Mouse (Mus musculus) neural tube, embryonic 11.5 days (tissue): ENCODE measurements at regions not wholly inside any gene's neighbourhood (a gene's known extent, or its start where the extent isn't known, plus 50 kb on each side); places are given as distances from the start of the nearest gene placed in this dataset.

Experiments used
- ATAC-seq: fragments of 200-750 bp; cut with Nextera tagmentation; 2 replicates; pipeline ENCODE4 v1.8.0; 2017; ENCODE audit warnings: moderate number of reproducible peaks, mild to moderate bottlenecking, moderate TSS enrichment, moderate library complexity; ENCODE audit not compliant: insufficient read depth, low FRiP score, low TSS enrichment
- DNase-seq: peaks from one replicate; pipeline ENCODE4 v3.0.0-alpha.2; 2015; ENCODE audit warnings: low spot score
- H3K27ac ChIP-seq: fragments of 300-500 bp; sonication (generic); 2 replicates; pipeline ENCODE4 v1.5.1; 2014; ENCODE audit warnings: low read depth, mild to moderate bottlenecking, low read length
- H3K27me3 ChIP-seq: fragments of 300-500 bp; sonication (generic); 2 replicates; pipeline ENCODE4 v1.6.1; 2014; ENCODE audit warnings: mild to moderate bottlenecking, low read length, mixed read lengths; ENCODE audit not compliant: control insufficient read depth, insufficient read depth
- H3K36me3 ChIP-seq: fragments of 300-500 bp; sonication (generic); 2 replicates; pipeline ENCODE4 v1.6.1; 2014; ENCODE audit warnings: mild to moderate bottlenecking, low read length, moderate library complexity, mixed read lengths; ENCODE audit not compliant: control insufficient read depth, insufficient read depth
- H3K4me1 ChIP-seq: fragments of 300-500 bp; sonication (generic); 2 replicates; pipeline ENCODE4 v1.6.1; 2014; ENCODE audit warnings: low read length, mixed read lengths; ENCODE audit not compliant: control insufficient read depth, insufficient read depth
- H3K4me2 ChIP-seq: fragments of 300-500 bp; sonication (generic); 2 replicates; pipeline ENCODE4 v1.6.1; 2014; ENCODE audit warnings: low read depth, mild to moderate bottlenecking, moderate library complexity
- H3K4me3 ChIP-seq: fragments of 300-500 bp; sonication (generic); 2 replicates; pipeline ENCODE4 v1.5.1; 2014; ENCODE audit warnings: low read depth, low read length
- H3K9ac ChIP-seq: fragments of 300-500 bp; sonication (generic); 2 replicates; pipeline ENCODE4 v1.6.1; 2014; ENCODE audit warnings: mild to moderate bottlenecking, low read length
- H3K9me3 ChIP-seq: fragments of 300-500 bp; sonication (generic); 2 replicates; pipeline ENCODE4 v1.6.1; 2016; ENCODE audit warnings: low read length; ENCODE audit not compliant: control insufficient read depth
- WGBS: fragments of 180-500 bp; shearing (Covaris S2); extraction: QIAGEN DNeasy Blood & Tissue Kit; methylation state at CpG from one replicate; pipeline ENCODE4 v1.1.7; 2014; 5-methylcytosine and 5-hydroxymethylcytosine counted together

DNA sequence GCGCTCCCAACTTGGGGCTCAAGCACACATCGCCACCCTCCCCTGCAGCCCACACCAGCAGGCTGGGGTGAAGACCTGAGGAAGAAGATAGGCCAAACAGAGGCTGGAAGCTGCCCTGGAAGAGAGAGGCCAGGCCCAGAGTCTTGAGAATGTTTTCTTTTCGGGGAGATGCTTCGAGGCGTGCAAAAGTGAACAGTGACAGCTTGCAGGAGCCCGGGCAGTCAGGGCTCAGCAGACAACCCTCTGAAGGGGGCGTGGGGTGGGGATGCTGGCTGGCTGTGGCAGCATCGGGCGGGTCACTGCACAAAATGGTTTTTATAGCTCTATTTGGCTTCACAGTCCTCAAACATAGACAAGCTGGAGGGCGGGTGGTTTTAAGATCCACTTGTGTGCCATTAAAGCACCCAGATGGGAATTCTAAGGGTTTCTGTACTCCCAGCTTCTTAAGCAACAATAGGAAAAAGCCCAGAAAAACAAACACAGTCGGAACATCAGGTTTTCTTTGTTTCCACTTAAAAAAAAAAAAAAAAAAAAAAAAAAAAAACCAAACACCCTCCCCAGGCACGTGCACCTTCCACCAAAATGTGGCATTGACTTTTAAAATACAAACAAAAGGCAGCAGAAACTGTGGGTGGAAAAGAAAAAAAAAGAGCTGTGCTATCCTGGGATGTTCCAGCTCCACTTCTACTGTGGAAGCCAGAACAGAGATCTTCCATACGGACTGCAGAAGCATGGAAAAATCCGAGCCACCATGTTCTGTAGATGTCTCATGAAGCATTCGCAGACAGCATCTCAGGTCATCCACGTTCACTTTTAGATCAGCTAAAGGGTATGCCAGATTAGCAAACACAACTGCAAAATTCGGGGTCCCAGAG lies 123.5 kb downstream of the Ly86 start:
- no peaks in the 10 kb centered on the region; the same call in none of the 2 replicates for H3K4me1 ChIP-seq
- peak overlapping the region; percentile 1; the same call in 1 of the 2 replicates for H3K9ac ChIP-seq
- no peaks in the 10 kb centered on the region for H3K27me3 ChIP-seq
- H3K9me3 ChIP-seq, result no peaks in the 10 kb centered on the region
- no peak overlapping the region for H3K27ac ChIP-seq
- 41% methylated on average over 17 of the region's 17 CpGs for WGBS
- ATAC-seq (no peak), DNase-seq (no peak)
- H3K4me2 ChIP-seq, result no peak overlapping the region; the same call in 1 of the 2 replicates
- no peak overlapping the region for H3K4me3 ChIP-seq
- no peaks in the 10 kb centered on the region for H3K36me3 ChIP-seq

DNA sequence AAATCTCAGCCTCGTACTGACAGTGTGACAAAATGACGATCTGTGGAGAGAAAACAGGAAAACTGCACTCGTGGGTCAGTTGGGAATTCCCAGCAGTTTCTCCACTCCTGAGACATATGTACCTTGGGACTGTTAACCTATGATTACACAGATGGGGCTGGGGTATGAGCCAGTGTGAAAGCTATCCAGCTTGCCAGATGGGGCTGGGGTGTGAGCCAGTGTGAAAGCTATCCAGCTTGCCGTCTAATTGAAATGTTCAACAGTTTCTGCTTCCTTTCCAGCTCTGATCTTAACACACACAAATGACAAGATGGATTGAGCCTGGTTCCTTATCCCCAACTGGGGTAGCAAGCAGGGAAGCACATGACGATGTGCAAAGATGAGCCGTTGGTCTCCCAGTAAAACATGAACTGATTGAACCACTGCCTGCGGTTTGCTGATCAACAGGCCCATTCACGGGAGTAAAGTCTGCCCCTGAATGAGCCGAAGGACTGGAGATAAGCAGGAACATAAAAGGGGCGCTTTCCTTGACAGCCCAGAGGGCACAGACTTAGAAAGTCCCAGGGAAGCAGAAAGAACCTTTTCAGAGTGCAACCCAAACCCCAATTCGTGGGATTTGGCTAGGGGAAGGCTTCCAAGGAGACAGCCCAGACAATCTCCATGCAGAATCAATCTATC lies 125.4 kb downstream of the Ly86 start:
- H3K27me3 ChIP-seq, result no peaks in the 10 kb centered on the region
- no peak overlapping the region for H3K4me3 ChIP-seq
- H3K4me2 ChIP-seq, result no peak overlapping the region
- no peak for DNase-seq
- H3K4me1 ChIP-seq, result no peaks in the 10 kb centered on the region; the same call in none of the 2 replicates
- WGBS, result 43% methylated on average over 11 of the region's 11 CpGs
- H3K9me3 ChIP-seq, result no peaks in the 10 kb centered on the region
- H3K27ac ChIP-seq, result no peak overlapping the region
- no peak for ATAC-seq
- H3K9ac ChIP-seq, result no peak overlapping the region
- H3K36me3 ChIP-seq, result no peaks in the 10 kb centered on the region

DNA sequence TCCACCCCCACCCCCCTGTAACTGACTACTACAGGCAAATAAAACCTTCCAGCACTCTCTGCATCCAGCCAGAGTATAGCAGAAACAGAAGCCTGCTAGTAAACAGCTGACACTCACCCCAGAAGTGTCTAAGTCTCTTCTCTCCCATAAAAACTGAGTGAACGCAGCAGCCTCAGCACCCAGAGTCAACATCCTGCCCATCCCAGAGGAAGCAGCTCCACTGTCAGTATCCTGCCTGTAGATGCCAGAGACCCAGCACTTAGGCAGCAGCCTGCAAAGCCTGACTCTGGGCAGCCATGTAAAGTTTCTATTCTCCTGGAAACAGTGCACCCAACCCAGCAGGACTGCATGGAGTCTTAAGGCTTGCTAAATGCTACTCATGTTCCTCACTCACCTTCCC lies 128.4 kb downstream of the Ly86 start:
- H3K4me1 ChIP-seq, result no peaks in the 10 kb centered on the region; the same call in none of the 2 replicates
- H3K9me3 ChIP-seq, result no peaks in the 10 kb centered on the region
- no peak overlapping the region for H3K4me3 ChIP-seq
- H3K36me3 ChIP-seq, result no peaks in the 10 kb centered on the region
- ATAC-seq (no peak), DNase-seq (no peak)
- H3K4me2 ChIP-seq, result no peak overlapping the region
- WGBS, result 58% methylated on average over 1 of the region's 1 CpGs
- no peak overlapping the region for H3K27ac ChIP-seq
- H3K9ac ChIP-seq, result no peak overlapping the region
- no peaks in the 10 kb centered on the region for H3K27me3 ChIP-seq

DNA sequence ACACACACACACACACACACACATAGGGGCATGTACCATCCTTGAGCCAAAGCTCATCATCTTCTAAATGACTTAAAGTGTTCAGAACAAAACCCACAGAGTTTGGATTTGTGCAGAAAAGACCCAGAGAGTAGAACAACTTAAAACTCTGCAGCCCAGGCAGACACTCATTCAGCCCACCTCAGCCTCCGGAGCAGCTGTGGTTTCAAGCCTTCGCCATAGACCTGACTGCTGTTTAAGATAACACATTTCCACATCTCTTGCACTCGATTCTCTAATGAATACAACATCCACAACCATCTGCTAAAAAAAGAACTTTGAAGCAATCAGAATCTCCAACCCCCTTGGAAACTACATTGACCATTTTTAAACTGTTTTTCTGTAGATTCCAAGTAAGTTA lies 130.8 kb downstream of the Ly86 start:
- no peaks in the 10 kb centered on the region for H3K4me1 ChIP-seq
- WGBS, result 77% methylated on average over 3 of the region's 3 CpGs
- H3K9ac ChIP-seq, result no peak overlapping the region
- no peak overlapping the region for H3K27ac ChIP-seq
- H3K4me2 ChIP-seq, result no peak overlapping the region
- H3K27me3 ChIP-seq, result no peaks in the 10 kb centered on the region
- H3K4me3 ChIP-seq, result no peak overlapping the region
- ATAC-seq, result no peak
- H3K9me3 ChIP-seq, result no peaks in the 10 kb centered on the region
- DNase-seq, result no peak
- H3K36me3 ChIP-seq, result no peaks in the 10 kb centered on the region

DNA sequence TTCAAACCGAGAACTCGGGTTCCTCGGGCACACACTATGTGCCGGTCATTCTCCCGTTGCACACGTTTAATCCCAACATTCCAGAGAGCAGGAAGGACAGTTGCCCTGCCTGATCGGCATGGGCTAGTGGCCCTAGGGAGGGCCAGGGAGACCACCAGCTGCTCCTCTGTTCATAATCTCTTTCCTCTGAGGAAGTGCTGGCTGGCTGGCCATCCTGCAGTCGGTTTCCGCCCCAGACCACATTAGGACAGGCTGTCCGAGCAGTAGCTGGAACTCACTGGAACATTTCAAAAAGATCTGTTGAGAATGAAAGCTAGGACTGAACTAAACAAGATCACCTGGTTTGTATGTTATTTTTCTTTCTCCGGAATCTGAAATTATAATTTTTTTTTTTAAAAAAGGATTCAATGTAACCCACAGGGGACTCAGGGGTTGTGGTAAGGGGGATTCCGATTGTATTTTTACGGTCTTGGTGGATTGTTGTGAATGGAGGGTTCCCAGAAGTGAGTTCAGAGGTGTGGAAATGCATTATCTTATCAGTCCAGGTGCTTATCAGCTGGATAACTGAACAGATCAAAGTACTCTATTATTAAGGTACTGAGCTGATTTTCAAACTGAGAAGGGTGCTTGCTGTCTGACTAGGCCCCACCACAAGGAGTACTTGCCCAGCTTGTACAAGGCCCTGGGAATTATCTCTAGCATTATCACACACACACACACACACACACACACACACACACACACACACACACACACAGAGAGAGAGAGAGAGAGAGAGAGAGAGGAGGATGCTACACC lies 131.4 kb downstream of the Ly86 start:
- Histone ChIP-seq H3K36me3 (no peaks in the 10 kb centered on the region), H3K4me1 (no peaks in the 10 kb centered on the region), H3K27ac (no peak overlapping the region), H3K9ac (no peak overlapping the region), H3K9me3 (no peaks in the 10 kb centered on the region), H3K4me3 (no peak overlapping the region), H3K27me3 (no peaks in the 10 kb centered on the region), H3K4me2 (no peak overlapping the region)
- ATAC-seq, result no peak
- no peak for DNase-seq
- 67% methylated on average over 13 of the region's 13 CpGs for WGBS

DNA sequence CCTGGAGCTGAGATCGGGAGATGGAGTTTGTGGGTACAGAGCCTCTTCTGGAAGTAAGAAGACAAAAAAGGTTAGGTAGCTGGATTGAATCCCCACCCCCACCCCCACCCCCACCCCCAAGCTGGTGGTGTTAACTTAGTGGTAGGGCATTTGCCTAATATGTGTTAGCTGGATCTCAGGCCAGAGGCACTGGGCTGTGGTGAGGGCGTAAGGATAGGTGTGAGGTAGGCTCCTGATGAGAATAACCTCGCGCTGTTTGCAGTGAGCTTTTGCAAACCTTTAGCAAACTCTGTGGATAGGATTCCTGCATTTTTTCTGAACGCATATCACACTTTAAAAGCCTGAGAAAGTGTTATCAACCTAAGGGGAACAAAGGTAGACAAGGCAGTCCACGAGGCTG lies 132.3 kb downstream of the Ly86 start:
- Histone ChIP-seq H3K27ac (no peak overlapping the region), H3K4me2 (peak overlapping the region; percentile 36; the same call in 1 of the 2 replicates), H3K27me3 (no peaks in the 10 kb centered on the region), H3K9me3 (no peaks in the 10 kb centered on the region), H3K36me3 (no peaks in the 10 kb centered on the region), H3K9ac (no peak overlapping the region), H3K4me1 (no peaks in the 10 kb centered on the region), H3K4me3 (no peak overlapping the region)
- no peak for DNase-seq
- 28% methylated on average over 6 of the region's 6 CpGs for WGBS
- no peak for ATAC-seq

DNA sequence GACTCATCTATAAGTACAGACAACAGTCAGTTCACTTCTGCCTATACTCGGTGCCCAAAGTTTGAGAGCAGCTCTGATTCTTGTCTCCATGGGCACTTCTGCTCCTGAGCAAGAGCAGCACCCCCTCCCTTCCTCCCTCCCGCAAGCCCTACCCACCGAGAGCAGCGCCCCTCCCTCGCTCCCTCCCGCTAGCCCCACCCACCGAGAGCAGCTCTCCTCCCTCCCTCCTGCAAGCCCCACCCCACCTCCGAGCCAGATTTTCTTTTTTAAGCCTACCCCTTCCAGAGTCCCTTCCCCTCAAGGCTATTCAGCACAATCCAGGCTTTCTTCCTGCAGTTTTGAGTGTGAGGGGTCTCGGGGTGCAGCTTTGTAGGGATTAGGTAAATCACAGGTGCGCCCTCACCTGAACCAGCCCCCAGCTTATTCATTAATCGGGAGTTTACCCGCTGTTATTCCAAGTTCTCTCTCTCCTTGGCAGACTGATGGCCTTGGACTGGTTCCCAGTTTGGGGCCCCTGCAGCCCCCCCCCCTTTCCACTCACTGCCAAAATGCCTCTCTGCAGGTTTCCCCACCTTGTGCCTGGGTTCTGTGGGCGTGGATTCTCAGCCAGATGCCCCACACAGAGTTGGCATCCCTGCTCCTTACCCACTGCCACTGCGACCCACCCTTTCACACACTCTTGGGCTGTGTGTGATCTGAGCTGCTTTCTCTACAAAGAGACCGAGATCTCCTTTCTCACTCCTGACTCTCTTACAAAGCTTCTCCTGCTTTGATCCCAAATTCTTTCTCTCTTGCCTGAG lies 132.9 kb downstream of the Ly86 start:
- peak overlapping the region; percentile 36 for H3K4me2 ChIP-seq
- peaks cover under 1% of the 10 kb centered on the region for H3K4me1 ChIP-seq
- H3K4me3 ChIP-seq, result no peak overlapping the region
- H3K9ac ChIP-seq, result no peak overlapping the region
- no peaks in the 10 kb centered on the region for H3K9me3 ChIP-seq
- WGBS, result 2% methylated on average over 15 of the region's 15 CpGs
- peak; percentile 70 for DNase-seq
- no peaks in the 10 kb centered on the region for H3K27me3 ChIP-seq
- no peak overlapping the region for H3K27ac ChIP-seq
- ATAC-seq, result no peak
- no peaks in the 10 kb centered on the region for H3K36me3 ChIP-seq

DNA sequence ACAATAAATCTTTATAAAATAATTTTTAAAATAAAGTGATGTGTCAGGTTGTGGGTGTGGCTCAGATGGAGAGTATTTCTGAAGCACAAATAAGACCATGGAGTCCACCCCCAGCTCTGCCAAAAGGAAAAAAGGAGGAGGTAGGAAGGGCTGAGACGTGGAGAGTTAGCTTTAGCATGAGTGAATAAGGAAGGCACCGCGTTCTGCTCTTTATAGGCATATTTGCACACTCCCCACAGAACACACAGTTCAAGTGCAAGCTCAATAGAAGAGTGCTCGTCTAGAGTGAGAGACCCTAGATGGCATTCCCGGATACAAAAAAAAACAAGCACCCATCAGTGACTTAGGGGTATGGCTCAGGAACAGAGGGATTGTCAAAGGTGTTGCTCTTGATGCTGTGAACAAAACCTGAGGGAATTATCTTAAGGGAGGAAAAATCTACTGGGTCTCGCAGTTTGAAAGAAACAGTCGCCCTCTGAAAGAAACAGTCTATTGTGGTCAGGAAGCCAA lies 134.2 kb downstream of the Ly86 start:
- Histone ChIP-seq H3K27ac (no peak overlapping the region), H3K4me3 (no peak overlapping the region), H3K9ac (no peak overlapping the region), H3K36me3 (no peaks in the 10 kb centered on the region), H3K4me1 (peaks cover 6% of the 10 kb centered on the region), H3K9me3 (no peaks in the 10 kb centered on the region), H3K4me2 (no peak overlapping the region), H3K27me3 (no peaks in the 10 kb centered on the region)
- DNase-seq (no peak), ATAC-seq (no peak)
- 86% methylated on average over 7 of the region's 7 CpGs for WGBS
